13 mouse cellular contexts compared by ENCODE assay signal in the genomic region with DNA sequence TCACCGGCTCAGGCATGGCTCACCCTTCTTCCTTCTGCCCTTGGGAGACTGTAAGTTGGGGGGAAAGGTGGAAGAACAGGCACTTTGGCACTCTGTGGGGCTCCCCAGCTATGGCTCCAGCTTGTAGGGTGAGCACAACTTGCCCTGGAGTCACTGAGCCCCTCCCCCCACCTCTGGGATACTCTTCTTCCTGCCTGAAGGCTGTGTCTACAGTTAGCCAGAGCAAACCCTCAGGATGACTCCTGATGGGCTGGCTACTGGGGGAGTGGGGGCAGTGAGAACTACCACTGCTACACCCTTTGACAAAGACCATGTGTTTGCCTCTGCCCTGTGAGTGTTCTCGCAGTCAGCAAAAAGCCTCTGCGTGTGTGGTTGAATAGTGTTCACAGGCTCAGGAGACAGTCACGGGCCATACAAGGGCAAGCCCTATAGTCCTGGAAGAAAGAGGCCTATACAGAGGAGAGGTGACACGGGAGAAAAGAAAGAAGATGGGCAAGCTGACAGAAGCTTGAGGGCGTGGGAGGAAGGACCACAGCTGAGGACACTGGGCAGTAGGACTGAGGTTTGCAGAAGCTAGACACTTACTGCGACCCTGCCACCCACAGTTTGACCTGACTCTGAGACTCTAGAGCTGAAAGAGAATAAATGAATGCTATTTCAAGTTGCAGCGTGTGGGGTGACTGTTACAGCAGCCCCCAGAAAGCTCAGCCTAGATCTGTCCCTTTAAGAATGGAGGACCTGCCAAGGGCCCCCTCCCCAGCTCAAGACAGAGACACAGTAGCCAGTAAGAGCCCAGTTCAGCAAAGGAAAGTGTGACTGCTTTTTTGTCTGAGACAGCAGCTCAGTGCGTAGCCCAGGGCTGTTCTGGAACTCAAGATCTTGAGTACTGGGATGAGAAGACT. TPM values are rescaled to one million over a fixed set of nuclear protein-coding genes. Genes with fewer than 3 reads are reported as not detected.
DNase-seq lines count a peak whose midpoint lies in the region; ATAC-seq lines count a peak whose summit lies in the region.
"Had no signal": no experiment of that assay in that cellular context is flagged by ENCODE, and none has a peak within 500 bp of the region (broad histone marks: within the 10 kb centered on the region; RNA-seq: fewer than 3 reads in every experiment).

No protein-coding gene starts in this region.

- H3K27ac ChIP-seq in forebrain, embryonic 12.5 days: peak overlapping the region; percentile 71
- H3K27ac ChIP-seq in forebrain, embryonic 11.5 days (ENCODE audit: low read depth, low read length): no peak overlapping the region; the same call in 1 of the 2 replicates
- H3K27ac ChIP-seq in neural tube, embryonic 11.5 days (ENCODE audit: low read depth, low read length): peak overlapping the region; percentile 64
- peak overlapping the region; percentile 4; the same call in 1 of the 2 replicates for H3K27ac ChIP-seq in limb, embryonic 10.5 days
- no peak overlapping the region for H3K27ac ChIP-seq in stomach, embryonic 14.5 days (ENCODE audit: low read length)
- H3K27ac ChIP-seq: left cerebral cortex, adult 2 months; liver, embryonic 15.5 days had no signal

- no peak overlapping the region for H3K4me2 ChIP-seq in forebrain, embryonic 12.5 days
- H3K4me2 ChIP-seq in forebrain, embryonic 11.5 days (ENCODE audit: low read depth, low read length, severe bottlenecking): no peak overlapping the region
- H3K4me2 ChIP-seq in neural tube, embryonic 11.5 days (ENCODE audit: low read depth): no peak overlapping the region
- no peak overlapping the region for H3K4me2 ChIP-seq in stomach, embryonic 14.5 days (replicated peaks; ENCODE audit: low read depth, low read length)
- H3K4me2 ChIP-seq: liver, embryonic 15.5 days had no signal

- H3K27me3 ChIP-seq in forebrain, embryonic 12.5 days: no peaks in the 10 kb centered on the region; the same call in 1 of the 2 replicates
- H3K27me3 ChIP-seq in forebrain, embryonic 11.5 days (ENCODE audit: control insufficient read depth, insufficient read depth, low read length): no peaks in the 10 kb centered on the region
- no peaks in the 10 kb centered on the region for H3K27me3 ChIP-seq in neural tube, embryonic 11.5 days (ENCODE audit: control insufficient read depth, insufficient read depth, low read length)
- 0 out of 2 replicates have a peak, but pooled peaks cover 10% of the 10 kb centered on the region for H3K27me3 ChIP-seq in limb, embryonic 10.5 days (ENCODE audit: low read depth, poor library complexity, severe bottlenecking)
- no peaks in the 10 kb centered on the region for H3K27me3 ChIP-seq in stomach, embryonic 14.5 days (ENCODE audit: control insufficient read depth, insufficient read depth, low read length)

- ATAC-seq in forebrain, embryonic 12.5 days (ENCODE audit: low FRiP score): no peak
- ATAC-seq in forebrain, embryonic 11.5 days (replicated peaks; ENCODE audit: low FRiP score): no peak
- ATAC-seq in neural tube, embryonic 11.5 days (ENCODE audit: insufficient read depth, low FRiP score, low TSS enrichment): no peak
- ATAC-seq in stomach, embryonic 14.5 days (ENCODE audit: insufficient number of reproducible peaks, insufficient read depth, low FRiP score, low read depth): peak; percentile 40; the same call in 1 of the 2 replicates

- H3K9ac ChIP-seq in forebrain, embryonic 12.5 days: no peak overlapping the region
- no peak overlapping the region; the same call in 1 of the 2 replicates for H3K9ac ChIP-seq in forebrain, embryonic 11.5 days (ENCODE audit: low read length)
- H3K9ac ChIP-seq in neural tube, embryonic 11.5 days (ENCODE audit: low read length): peak overlapping the region; percentile 22; the same call in 1 of the 2 replicates
- no peak overlapping the region for H3K9ac ChIP-seq in stomach, embryonic 14.5 days (replicated peaks; ENCODE audit: low read depth, low read length)
- H3K9ac ChIP-seq: liver, embryonic 15.5 days had no signal

- no peak for DNase-seq in forebrain, embryonic 11.5 days (ENCODE audit: low spot score)
- DNase-seq in neural tube, embryonic 11.5 days (ENCODE audit: low spot score): no peak
- no peak for DNase-seq in neural tube, embryonic 10.5 days (ENCODE audit: extremely low spot score, low spot score)
- DNase-seq in limb, embryonic 10.5 days (ENCODE audit: low spot score): no peak
- DNase-seq in layer of hippocampus, postnatal 25 days (ENCODE audit: extremely low spot score in 1 of 2, low spot score in 1 of 2): no peak
- no peak for DNase-seq in layer of hippocampus, adult 18-20 months (ENCODE audit: low spot score in 2 of 2)
- DNase-seq: gastrocnemius, postnatal 25 days; kidney, adult 2 months had no signal

- peaks cover 31% of the 10 kb centered on the region for H3K4me1 ChIP-seq in forebrain, embryonic 12.5 days
- H3K4me1 ChIP-seq in forebrain, embryonic 11.5 days (replicated peaks; ENCODE audit: control insufficient read depth, insufficient read depth, low read length): peaks cover 3% of the 10 kb centered on the region; the same call in 1 of the 2 replicates
- H3K4me1 ChIP-seq in neural tube, embryonic 11.5 days (ENCODE audit: control insufficient read depth, insufficient read depth, low read length): peaks cover 9% of the 10 kb centered on the region
- H3K4me1 ChIP-seq in limb, embryonic 10.5 days: peaks cover 45% of the 10 kb centered on the region
- H3K4me1 ChIP-seq in stomach, embryonic 14.5 days (ENCODE audit: control insufficient read depth, insufficient read depth, low read length): peaks cover 18% of the 10 kb centered on the region

- H3K4me3 ChIP-seq in forebrain, embryonic 12.5 days (replicated peaks): no peak overlapping the region
- H3K4me3 ChIP-seq in forebrain, embryonic 11.5 days (ENCODE audit: low read depth, low read length): no peak overlapping the region
- no peak overlapping the region for H3K4me3 ChIP-seq in neural tube, embryonic 11.5 days (ENCODE audit: low read depth, low read length)
- no peak overlapping the region for H3K4me3 ChIP-seq in limb, embryonic 10.5 days
- no peak overlapping the region for H3K4me3 ChIP-seq in stomach, embryonic 14.5 days (ENCODE audit: low read depth, low read length)
- H3K4me3 ChIP-seq: left cerebral cortex, adult 2 months; liver, embryonic 15.5 days had no signal

- no peaks in the 10 kb centered on the region for H3K36me3 ChIP-seq in forebrain, embryonic 12.5 days (replicated peaks)
- H3K36me3 ChIP-seq in forebrain, embryonic 11.5 days (ENCODE audit: control insufficient read depth, insufficient read depth, low read length): no peaks in the 10 kb centered on the region
- H3K36me3 ChIP-seq in neural tube, embryonic 11.5 days (ENCODE audit: control insufficient read depth, insufficient read depth, low read length): no peaks in the 10 kb centered on the region
- no peaks in the 10 kb centered on the region for H3K36me3 ChIP-seq in limb, embryonic 10.5 days
- no peaks in the 10 kb centered on the region for H3K36me3 ChIP-seq in stomach, embryonic 14.5 days (ENCODE audit: control insufficient read depth, insufficient read depth, low read length)
- H3K36me3 ChIP-seq: G1E; liver, embryonic 15.5 days had no signal

- H3K9me3 ChIP-seq in forebrain, embryonic 12.5 days: no peaks in the 10 kb centered on the region
- no peaks in the 10 kb centered on the region for H3K9me3 ChIP-seq in forebrain, embryonic 11.5 days (ENCODE audit: control insufficient read depth, low read length)
- no peaks in the 10 kb centered on the region for H3K9me3 ChIP-seq in neural tube, embryonic 11.5 days (ENCODE audit: control insufficient read depth, low read length)
- no peaks in the 10 kb centered on the region for H3K9me3 ChIP-seq in limb, embryonic 10.5 days (replicated peaks)
- H3K9me3 ChIP-seq in stomach, embryonic 14.5 days (ENCODE audit: control insufficient read depth, low read depth, low read length): no peaks in the 10 kb centered on the region
- H3K9me3 ChIP-seq: G1E; liver, embryonic 15.5 days had no signal

- 49% methylated on average over 9 of the region's 9 CpGs for WGBS in forebrain, embryonic 12.5 days
- 49% methylated on average over 9 of the region's 9 CpGs for WGBS in forebrain, embryonic 11.5 days
- 51% methylated on average over 9 of the region's 9 CpGs for WGBS in neural tube, embryonic 11.5 days
- WGBS in limb, embryonic 10.5 days: 55% methylated on average over 9 of the region's 9 CpGs
- WGBS in stomach, embryonic 14.5 days: 44% methylated on average over 9 of the region's 9 CpGs

RNA-seq across cellular contexts. Expression of gene Rai1, which starts 9.7 kb away (rescaled TPM):
- polyA plus RNA-seq in forebrain, embryonic 12.5 days (2016; fragmentation: Nextera tagmentation; extraction: Ambion mirVana): 34.2 and 35.1 TPM in 2 replicates
- polyA plus RNA-seq in forebrain, embryonic 11.5 days (2014; fragmentation: Nextera tagmentation; extraction: Ambion mirVana): 28.5 and 36.4 TPM in 2 replicates
- 28.5 and 31.4 TPM in 2 replicates for polyA plus RNA-seq in neural tube, embryonic 11.5 days (2014; fragmentation: Nextera tagmentation; extraction: Ambion mirVana)
- polyA plus RNA-seq in limb, embryonic 10.5 days (2016; fragmentation: Nextera tagmentation; extraction: Ambion mirVana): 34.3 and 37.3 TPM in 2 replicates
- polyA plus RNA-seq in stomach, embryonic 14.5 days (2014; fragmentation: Nextera tagmentation; extraction: Ambion mirVana): 29.1 and 30.6 TPM in 2 replicates
- total RNA-seq in layer of hippocampus, postnatal 25 days (2021): 10 to 100 TPM; 60.2 to 76.4 TPM
- 10 to 100 TPM; 76.2 to 80.9 TPM for total RNA-seq in layer of hippocampus, adult 18-20 months (2021)

RNA-seq across cellular contexts. Expression of gene Pemt, which starts 48.9 kb away (rescaled TPM):
- 5.4 and 6.3 TPM in 2 replicates for polyA plus RNA-seq in forebrain, embryonic 12.5 days (2016; fragmentation: Nextera tagmentation; extraction: Ambion mirVana)
- 6.2 and 7.7 TPM in 2 replicates for polyA plus RNA-seq in forebrain, embryonic 11.5 days (2014; fragmentation: Nextera tagmentation; extraction: Ambion mirVana)
- 6.9 and 7.3 TPM in 2 replicates for polyA plus RNA-seq in neural tube, embryonic 11.5 days (2014; fragmentation: Nextera tagmentation; extraction: Ambion mirVana)
- 5.3 and 7.5 TPM in 2 replicates for polyA plus RNA-seq in limb, embryonic 10.5 days (2016; fragmentation: Nextera tagmentation; extraction: Ambion mirVana)
- 6.7 and 8.3 TPM in 2 replicates for polyA plus RNA-seq in stomach, embryonic 14.5 days (2014; fragmentation: Nextera tagmentation; extraction: Ambion mirVana)
- total RNA-seq in layer of hippocampus, postnatal 25 days (2021): 1 to 10 TPM; 4.0 to 4.7 TPM
- total RNA-seq in layer of hippocampus, adult 18-20 months (2021): 1 to 10 TPM; 2.4 to 7.8 TPM

Comparison
In these comparisons a context has a peak if more than half of its experiments do, and no peak if none do; other contexts are left out.
1. H3K27ac ChIP-seq: peak in forebrain, embryonic 12.5 days (single experiment), neural tube, embryonic 11.5 days (single experiment) and limb, embryonic 10.5 days (single experiment); none in forebrain, embryonic 11.5 days (single experiment) and stomach, embryonic 14.5 days (single experiment).